Mouse (Mus musculus) urinary bladder, postnatal 25 days (tissue): ENCODE measurements around the gene Cnot3.
"Not testable (repeated sequence)": the region's sequence is repeated elsewhere in the genome, so short reads cannot be mapped to it uniquely, and the experiment has no call there.

ENCODE experiments used
- DNase-seq: peaks from one replicate; pipeline ENCODE4 v3.0.0; 2022; ENCODE audit warnings: low spot score

Cnot3 gene

DNA sequence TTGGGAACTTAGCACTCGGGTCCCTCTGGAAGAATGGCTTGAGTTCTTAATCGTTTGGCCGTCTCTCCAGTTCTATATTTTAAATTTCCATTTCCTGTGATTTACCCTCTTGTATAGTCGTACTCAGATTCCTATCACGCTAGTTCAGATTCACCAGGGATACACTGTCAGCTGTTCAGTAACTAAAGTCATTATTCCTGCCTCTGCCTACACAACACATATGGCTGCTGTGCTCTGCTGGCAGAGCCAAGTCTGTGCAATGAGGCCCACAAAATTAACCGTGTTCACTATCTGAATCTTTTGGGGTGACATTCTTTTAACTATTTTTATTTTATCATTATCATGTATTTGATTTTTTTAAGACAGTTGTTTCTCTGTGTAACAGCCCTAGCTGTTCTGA lies 53.4 kb downstream of the Cnot3 start:
- DNase-seq, result no peak

DNA sequence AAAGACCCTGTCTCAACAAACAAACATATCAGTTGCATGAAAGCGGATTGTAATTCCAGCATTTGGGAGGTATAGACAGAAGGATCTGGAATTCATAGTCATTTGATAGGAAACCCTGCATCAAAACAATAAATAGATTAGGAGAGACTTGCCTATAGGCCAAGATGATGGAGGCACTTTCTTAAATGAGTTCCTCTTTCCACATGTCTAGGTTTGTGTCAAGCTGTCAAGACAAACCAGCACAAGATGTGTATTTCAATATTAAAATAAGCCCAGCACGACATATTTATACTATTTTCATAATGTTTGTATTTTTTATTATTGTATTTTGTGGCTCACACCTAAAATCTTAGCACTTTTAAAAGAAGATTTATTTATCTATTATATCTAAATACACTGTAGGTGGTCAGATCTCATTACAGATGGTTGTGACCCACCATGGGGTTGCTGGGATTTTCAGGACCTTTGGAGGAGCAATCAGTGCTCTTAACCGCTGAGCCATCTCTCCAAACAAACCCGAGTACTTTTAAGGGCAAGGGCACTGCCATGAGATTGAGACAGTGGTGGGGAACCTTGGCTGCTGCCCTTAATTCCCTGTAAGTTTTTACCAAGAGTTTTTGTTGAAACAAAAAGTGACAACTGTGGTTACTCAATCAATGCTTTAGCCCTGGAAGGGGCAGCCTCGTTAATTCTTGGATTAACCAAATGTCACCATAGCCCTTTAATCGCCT lies 58.2 kb downstream of the Cnot3 start:
- no peak for DNase-seq

DNA sequence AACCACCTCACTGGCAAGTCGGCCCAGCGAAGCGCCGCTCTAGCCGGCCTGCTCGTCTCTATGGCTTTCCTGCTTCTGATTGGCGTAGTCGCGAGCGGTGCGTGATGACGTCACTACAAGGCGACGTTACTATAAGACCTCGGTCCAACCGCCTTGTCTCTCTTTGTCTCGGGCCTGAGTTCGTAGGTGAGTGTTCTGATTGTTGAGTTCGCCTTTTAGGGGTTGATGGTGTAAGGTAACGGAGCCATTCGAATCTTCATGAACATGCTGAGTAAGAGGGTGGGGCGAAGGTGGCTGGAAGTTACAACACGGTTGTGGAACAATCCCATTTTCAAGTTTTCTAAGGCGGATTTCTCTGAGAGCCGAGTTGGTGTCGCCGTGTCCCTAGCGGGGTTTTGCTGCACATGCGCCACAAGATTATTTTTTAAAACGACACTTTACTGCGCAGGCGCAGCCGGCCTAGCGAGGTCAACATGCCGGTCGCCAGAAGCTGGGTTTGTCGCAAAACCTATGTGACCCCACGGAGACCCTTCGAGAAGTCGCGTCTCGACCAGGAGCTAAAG lies 58.9 kb downstream of the Cnot3 start, which contains the start of gene Rps9:
Rps9 (plus strand) TSS at position 115 of the 563 bp plus-strand sequence.
- DNase-seq, result peak; percentile 93

DNA sequence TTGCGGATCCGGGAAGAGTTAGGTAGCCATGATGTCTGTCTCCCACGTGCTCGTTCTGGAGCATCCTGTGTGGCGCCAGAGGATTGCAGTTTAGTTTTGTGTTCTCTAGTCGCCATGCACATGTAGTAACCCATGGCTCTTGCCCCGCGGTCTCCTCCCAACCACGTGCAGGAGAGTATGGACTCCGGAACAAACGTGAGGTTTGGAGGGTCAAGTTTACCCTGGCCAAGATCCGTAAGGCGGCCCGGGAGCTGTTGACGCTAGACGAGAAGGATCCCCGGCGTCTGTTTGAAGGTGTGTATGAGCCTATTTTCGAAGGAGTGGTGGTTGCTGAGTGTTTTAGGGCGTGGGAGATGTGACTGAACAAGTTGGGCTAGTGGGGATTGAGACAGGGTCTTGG lies 59.4 kb downstream of the Cnot3 start:
- no peak for DNase-seq

DNA sequence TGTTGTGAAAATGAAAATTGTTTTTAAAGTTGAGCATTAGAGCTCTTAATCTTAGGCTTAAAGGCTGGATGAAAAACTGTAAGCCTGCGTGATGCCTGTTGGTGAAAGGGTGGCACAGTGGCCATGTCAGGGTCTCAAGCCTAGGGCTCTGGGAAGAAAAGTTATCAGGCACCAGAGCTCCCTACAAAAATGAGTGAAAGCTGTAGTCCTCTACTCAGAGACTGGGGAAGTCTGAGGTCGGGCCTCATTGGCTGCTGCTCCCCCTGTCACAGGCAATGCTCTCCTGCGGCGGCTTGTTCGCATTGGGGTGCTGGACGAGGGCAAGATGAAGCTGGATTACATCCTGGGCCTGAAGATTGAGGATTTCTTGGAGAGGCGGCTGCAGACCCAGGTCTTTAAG lies 60.4 kb downstream of the Cnot3 start:
- DNase-seq, result not testable (repeated sequence)

DNA sequence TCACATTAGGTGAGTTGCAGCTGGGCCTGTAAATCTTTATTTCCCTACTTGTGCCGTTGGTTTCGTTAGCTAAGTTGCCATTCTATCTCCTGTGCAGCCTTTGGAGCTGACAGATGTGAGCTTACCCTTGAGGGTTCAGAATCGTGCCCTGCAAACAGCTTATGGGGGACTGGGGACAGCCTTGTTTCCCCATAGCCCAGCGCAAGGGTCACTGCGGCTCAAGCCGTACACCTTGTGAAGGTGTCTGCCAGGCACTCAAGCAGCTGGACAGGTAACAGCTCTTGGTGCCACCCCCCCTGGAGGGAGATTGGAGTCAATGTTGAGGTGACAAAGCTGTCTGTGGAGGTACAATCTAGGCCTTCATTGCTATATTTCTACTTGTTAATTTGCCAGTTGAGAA lies 60.8 kb downstream of the Cnot3 start:
- DNase-seq, result no peak

DNA sequence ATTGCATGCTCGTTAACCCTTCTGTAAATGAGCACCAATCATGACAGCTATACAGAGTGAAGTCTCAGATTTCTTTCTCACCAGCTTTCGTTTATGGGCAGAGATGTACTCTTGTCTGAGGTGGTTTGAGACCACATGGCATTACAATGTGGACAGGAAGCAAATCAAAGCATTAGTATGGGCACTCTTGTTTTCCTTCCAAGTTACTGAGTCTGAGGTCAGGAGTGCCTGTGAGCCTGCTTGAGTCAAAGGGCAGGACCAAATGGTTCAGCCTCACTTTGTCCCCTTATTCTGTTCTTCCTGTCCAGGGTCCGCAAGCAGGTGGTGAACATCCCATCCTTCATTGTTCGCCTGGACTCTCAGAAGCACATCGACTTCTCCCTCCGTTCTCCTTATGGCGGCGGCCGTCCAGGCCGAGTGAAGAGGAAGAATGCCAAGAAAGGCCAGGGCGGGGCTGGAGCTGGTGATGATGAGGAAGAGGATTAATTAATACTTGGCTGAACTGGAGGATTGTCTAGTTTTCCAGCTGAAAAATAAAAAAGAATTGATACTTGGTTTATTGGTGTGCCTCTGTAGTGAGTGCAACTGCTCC lies 61.4 kb downstream of the Cnot3 start:
- no peak for DNase-seq

DNA sequence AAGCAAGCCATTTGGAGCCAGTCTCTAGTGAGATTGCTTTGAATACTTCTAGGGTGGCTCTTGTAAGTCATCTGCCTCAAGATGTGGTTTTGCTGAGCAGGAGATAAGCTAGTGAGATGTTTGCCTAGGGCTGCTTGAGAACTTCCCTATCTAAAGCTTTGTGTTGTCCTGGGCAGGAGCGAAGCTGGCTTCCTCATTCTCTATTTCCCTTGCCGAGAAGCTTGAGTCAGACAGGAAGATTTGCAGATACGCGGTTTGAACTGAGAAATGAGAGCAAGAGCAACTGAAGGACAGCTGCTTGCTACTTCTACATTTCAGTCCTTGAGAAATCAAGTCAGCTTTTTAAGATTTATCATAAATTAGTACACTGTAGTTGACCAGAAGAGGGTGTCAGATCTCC lies 62.0 kb downstream of the Cnot3 start:
- DNase-seq, result no peak

DNA sequence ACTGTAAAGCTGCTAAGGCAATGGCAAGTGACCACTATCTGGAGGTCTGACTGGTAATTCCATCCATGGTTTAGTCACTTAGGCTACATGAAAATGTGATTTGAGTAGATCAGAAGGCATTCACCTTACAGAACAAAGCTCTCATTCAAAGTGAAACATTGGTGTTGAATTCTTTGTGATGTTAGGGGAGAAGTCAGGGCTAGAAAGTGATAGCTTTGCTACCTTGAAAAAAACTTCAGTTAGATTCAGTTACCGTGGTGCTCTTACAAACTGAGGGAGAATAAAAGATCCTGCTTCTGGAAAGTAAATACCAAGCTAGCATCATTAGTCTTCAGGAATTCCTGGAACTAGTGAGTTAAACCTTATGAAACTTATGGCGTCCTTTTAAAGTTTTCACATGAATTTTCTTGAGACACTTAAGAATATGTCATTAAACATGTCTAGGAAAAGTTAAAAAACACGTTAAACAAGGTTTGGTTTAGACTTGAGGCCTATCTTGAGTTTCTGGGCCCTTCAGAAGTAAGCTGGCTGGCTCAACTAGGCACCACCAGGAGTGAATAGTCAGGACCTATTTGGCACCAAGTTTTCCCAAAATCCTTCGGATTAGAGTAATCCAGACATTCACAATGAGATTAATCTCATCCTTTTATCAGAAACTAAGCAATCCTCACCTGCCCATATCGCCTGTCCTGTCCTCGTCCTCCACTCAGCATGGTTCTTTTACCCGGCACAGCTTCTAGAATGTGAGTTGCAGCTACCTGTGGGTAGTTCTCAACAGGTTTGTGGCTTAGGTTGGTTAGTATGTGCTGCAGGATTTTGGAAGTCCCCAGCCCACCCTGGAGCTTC lies 62.7 kb downstream of the Cnot3 start:
- DNase-seq, result no peak

DNA sequence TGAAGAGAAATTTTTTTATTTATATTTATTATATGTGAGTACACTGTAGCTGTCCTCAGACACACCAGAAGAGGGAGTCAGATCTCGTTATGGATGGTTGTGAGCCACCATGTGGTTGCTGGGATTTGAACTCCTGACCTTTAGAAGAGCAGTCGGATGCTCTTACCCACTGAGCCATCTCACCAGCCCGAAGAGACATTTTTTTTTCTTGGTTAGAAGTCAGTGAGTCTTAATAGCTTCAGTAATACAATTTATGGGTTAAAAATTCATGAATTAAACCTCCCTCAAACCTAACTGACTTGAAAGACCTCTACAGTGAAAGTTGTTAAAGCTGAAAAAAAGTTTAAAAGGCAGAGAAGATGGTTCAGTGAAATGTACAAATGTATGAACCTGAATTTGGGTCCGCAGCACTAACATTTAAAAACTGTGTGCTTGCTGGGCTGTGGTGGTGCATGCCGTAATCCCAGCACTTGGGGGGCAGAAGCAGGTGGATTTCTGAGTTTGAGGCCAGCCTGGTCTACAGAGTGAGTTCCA lies 63.4 kb downstream of the Cnot3 start:
- DNase-seq, result not testable (repeated sequence)

DNA sequence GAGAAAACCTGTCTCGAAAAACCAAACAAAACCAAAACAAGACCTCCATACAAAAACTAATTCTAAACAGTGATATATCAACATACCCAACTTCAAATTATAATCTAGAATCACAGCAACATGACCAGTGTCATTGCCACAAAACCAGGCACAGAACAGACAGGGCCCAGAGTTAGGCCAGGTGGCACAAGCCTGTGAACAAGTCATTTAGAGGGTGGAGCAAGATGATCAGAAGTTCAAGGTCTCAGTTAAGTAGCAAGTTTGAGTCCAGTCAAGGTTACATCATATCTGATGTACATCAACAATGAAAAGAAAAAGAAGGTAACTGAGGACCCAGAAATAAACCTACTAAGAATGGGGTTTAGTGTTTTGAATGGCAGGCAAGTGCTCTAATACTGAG lies 63.9 kb downstream of the Cnot3 start:
- DNase-seq, result no peak
